Mouse (Mus musculus): Measurements from ENCODE around the gene Shank2.

DNA sequence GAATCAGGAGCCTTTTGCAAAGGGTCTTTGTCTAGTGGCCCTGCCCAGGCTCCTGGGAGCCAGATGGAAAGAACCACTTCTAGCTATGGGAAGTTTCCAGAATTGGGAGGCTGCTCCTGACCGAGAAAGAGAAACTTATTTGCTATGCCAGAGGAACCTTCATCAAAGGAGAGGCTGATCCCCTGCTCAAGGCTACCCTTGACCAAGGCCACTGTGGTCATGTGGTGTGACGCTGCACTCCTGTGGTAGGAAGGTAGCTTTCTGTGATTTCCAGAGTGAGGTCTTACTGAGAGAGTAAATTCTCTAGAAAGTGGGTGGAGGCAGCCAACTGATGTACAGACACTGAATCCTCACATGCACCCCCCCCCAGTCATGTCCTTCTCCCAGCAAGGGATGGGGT is 138.0 kb downstream of the Shank2 start:
- TF ChIP-seq CEBPB (IDR thresholded peaks at IDR 0.05; ENCODE audit: low read depth), result no peak
- TF ChIP-seq USF1 (IDR thresholded peaks at IDR 0.05; ENCODE audit: low read depth), result no peak
- no peak for TF ChIP-seq CTCF (IDR thresholded peaks at IDR 0.05; ENCODE audit: control insufficient read depth, insufficient read depth, insufficient read length)
- TF ChIP-seq MAX (IDR thresholded peaks at IDR 0.05), result no peak
- TF ChIP-seq MYOD1 (IDR thresholded peaks at IDR 0.05; ENCODE audit: control insufficient read depth, insufficient read length, low read depth), result no peak
- TF ChIP-seq FOSL1 (IDR thresholded peaks at IDR 0.05; ENCODE audit: insufficient read depth, low read length, poor library complexity, severe bottlenecking), result no peak
- TF ChIP-seq MYOG (IDR thresholded peaks at IDR 0.05; ENCODE audit: control insufficient read depth, extremely low read depth, insufficient read length), result no peak
